Mouse (Mus musculus): ENCODE data around the gene Ubox5.

Gene Ubox5

GRCm38 (mm10) chr2:130634006-130634738 is 4.3 kb upstream of the Ubox5 start:
- DNase-seq: peak; percentile 19

- peak; percentile 31 for DNase-seq
Measured at GRCm38 (mm10) chr2:130632887-130633675, 3.2 kb upstream of the Ubox5 start.

- DNase-seq: peak; percentile 86
Measured at GRCm38 (mm10) chr2:130632416-130632815, 2.6 kb upstream of the Ubox5 start.

GRCm38 (mm10) chr2:130629080-130629838 is 579 bp downstream of the Ubox5 start:
- no peak for DNase-seq

GRCm38 (mm10) chr2:130628424-130628823 is 1.4 kb downstream of the Ubox5 start:
- DNase-seq: peak; percentile 26

GRCm38 (mm10) chr2:130618972-130619371 is 10.9 kb downstream of the Ubox5 start:
- peak; percentile 46 for DNase-seq

- DNase-seq: peak; percentile 46
Measured at GRCm38 (mm10) chr2:130613091-130613490, 16.7 kb downstream of the Ubox5 start.

GRCm38 (mm10) chr2:130602195-130602594 is 27.6 kb downstream of the Ubox5 start:
- no peak for DNase-seq

GRCm38 (mm10) chr2:130598399-130598798 is 31.4 kb downstream of the Ubox5 start:
- no peak for DNase-seq

- DNase-seq: peak; percentile 51
Measured at GRCm38 (mm10) chr2:130597601-130598010, 32.2 kb downstream of the Ubox5 start.

GRCm38 (mm10) chr2:130595596-130595995 is 34.2 kb downstream of the Ubox5 start:
- no peak for DNase-seq

GRCm38 (mm10) chr2:130591016-130591415 is 38.8 kb downstream of the Ubox5 start:
- no peak for DNase-seq

- DNase-seq: no peak
Measured at GRCm38 (mm10) chr2:130589761-130590160, 40.1 kb downstream of the Ubox5 start.

GRCm38 (mm10) chr2:130589157-130589556 is 40.7 kb downstream of the Ubox5 start:
- no peak for DNase-seq

GRCm38 (mm10) chr2:130588373-130588772 is 41.5 kb downstream of the Ubox5 start:
- no peak for DNase-seq

GRCm38 (mm10) chr2:130586016-130586415 is 43.8 kb downstream of the Ubox5 start:
- no peak for DNase-seq

- no peak for DNase-seq
Measured at GRCm38 (mm10) chr2:130583902-130584560, 45.8 kb downstream of the Ubox5 start.

GRCm38 (mm10) chr2:130582552-130582951 is 47.3 kb downstream of the Ubox5 start, which contains the start of gene Avp:
Gene Avp, minus strand, starts transcription at chr2:130582554.
- DNase-seq: no peak

- DNase-seq: no peak
Measured at GRCm38 (mm10) chr2:130581201-130581600, 48.6 kb downstream of the Ubox5 start.

- no peak for DNase-seq
Measured at GRCm38 (mm10) chr2:130579791-130580190, 50.0 kb downstream of the Ubox5 start.

GRCm38 (mm10) chr2:130578148-130578547 is 51.7 kb downstream of the Ubox5 start:
- peak; percentile 67 for DNase-seq

- peak; percentile 89 for DNase-seq
Measured at GRCm38 (mm10) chr2:130577632-130578031, 52.2 kb downstream of the Ubox5 start.

- DNase-seq: no peak
Measured at GRCm38 (mm10) chr2:130577021-130577420, 52.8 kb downstream of the Ubox5 start.
